Mouse (Mus musculus) adrenal gland, adult 18-20 months (tissue): Measurements from ENCODE around the gene Car12. TPM values are rescaled to one million over a fixed set of nuclear protein-coding genes. Genes with fewer than 3 reads are reported as not detected.
A peak's percentile ranks its signal among the peaks of the same experiment; 100 is the strongest.
"Not testable (repeated sequence)": the region's sequence is repeated elsewhere in the genome, so short reads cannot be mapped to it uniquely, and the experiment has no call there.

Experiments
- DNase-seq, 2 experiments: peaks; one replicate each; pipeline ENCODE4 v3.0.0; 2021 to 2022; ENCODE audit warnings: low spot score in 2 of 2
- total RNA-seq, 2 experiments: library from RNA; stranded (reverse); gene quantifications; 1 replicate in 1 of 2; 2 replicates in 1 of 2; pipeline ENCODE4 v1.2.3; 2021

Gene Car12
- total RNA-seq, 2 experiments from 2014 or later: 0.43 to 0.93 TPM

DNA sequence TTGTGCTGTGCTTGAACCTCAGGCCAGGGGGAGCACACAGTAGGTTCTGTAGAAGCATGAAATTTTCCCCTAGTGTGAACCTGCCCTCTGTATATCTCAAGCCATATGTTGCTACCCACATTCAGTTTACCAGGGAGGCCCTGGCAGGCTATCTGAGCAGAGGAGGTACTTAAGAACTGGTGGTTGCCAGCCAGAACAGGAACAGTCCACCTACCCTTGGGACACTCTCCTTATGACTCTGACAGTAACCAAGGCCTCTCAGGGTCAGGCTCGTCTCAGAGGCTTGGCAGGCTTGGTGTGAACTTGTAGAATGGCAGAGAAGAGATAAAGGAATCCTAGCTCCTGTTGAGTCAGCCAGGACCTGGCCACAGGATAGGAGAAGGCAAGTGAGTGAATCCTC lies 47.5 kb downstream of the Car12 start:
- no peak for DNase-seq

DNA sequence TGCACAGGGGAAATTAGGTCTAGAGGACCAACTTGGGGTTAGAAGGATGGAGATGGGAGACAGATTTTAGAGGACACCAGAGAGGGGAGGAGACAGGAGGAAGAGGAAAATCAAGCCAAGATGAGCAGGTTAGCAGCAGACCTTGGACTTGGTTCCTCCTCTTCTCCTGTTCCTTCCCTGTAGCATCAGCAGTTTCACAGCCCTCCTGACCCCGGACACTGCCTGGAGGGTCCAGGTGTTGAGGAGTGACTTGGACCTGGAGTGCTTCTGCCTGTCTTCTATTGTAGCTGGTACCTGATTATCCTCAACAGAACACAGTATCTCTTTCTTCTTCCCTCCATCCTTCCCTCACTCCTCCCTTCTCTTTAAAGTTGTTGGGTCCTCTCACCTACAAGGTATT lies 55.2 kb downstream of the Car12 start:
- no peak for DNase-seq

DNA sequence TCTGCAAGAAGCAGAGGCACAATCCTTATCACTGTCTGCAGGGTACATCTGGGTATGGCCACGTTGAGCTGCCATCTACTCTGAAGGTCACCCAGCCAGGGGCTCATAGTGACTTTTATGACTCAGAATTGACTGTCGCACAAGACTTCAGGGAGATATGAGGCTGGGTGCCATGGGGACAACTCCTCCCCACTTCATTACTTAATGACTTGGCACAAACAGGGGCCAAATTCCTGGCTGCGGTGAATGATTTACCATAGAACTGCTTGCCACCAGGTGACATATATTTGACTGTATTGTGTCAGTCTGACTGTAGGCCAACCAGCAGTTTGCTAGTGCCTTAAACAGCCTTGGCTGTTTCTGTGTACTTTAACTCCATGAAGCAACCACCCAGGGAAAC lies 55.8 kb downstream of the Car12 start:
- DNase-seq: peak in 1 of 2 experiments; percentile 11

- no peak for DNase-seq
These were observed 57.2 kb downstream of the Car12 start for GRCm38 (mm10) chr9:66770701-66771100.

GRCm38 (mm10) chr9:66784552-66784951 lies 71.1 kb downstream of the Car12 start:
- DNase-seq: not testable (repeated sequence)

GRCm38 (mm10) chr9:66787821-66788220 lies 74.3 kb downstream of the Car12 start:
- no peak for DNase-seq

- no peak for DNase-seq
These were observed 81.4 kb downstream of the Car12 start for GRCm38 (mm10) chr9:66794629-66795463.

DNA sequence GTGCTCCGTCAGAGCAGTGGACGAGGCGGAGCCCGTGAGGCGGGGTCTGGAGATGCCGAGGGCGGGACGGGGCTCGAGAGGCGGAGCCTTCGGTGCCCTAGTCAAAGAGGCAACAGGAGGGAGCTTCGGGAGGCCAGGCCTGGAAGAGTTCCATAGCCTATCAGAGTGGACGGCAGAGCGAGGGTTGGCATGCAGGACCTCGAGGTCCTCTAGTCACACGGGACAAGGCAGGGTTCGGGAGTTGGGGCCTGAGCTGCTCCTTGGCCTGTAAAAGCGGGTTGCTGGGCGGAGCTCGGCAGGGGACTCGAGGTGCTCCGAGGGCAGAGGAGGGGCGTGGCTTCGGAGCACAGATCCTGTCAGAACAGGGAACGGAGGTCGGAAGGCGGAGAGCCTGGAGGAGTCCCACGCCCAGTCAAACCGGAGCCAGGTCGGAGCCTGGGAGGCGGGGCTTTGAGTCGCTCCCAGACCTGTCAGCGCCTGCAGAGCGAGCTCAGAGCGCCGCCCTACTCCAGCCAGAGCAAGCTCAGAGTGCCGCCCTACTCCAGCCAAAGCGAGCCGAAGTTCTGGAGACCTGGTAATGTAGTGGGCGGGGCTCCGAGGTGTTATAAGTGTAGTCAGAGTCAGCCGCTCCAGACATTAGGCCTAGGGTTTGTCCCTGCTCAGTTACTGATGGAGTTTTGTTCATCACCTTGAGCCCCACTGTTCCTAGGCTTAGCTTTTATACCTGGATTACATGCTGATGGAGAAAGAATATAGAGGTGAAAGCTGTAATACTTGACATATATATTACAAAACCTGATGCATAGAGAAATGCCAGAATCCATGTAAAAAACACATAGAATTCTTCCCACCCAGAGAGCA lies 82.2 kb downstream of the Car12 start, which contains the start of gene Aph1b:
TSS of gene Aph1b (minus strand) at position 27 of the 861 bp plus-strand sequence.
- peak; percentile 89 to 92 for DNase-seq

DNA sequence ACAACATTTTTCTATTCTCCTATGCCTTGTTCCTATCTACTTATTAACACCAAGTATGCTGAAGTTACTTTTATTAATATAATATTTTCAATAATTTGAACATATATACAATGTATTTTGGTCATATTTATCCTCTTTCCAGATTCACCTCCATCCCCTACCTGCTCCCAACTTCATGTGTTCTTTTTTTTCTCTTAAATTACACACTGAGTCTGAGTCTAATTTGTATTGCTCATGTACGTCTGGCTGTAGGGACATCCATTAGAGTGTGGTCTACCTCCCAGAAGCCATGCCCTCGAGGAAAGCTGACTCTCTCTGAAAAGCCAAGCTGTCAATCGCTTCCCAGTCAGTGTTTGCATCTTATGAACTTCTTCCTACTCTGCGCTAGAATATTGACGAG lies 83.3 kb downstream of the Car12 start, which contains the start of gene Gm10647:
TSS of gene Gm10647 (plus strand) at position 301 of the 400 bp plus-strand sequence.
- DNase-seq: no peak

GRCm38 (mm10) chr9:66801947-66802346 lies 88.5 kb downstream of the Car12 start:
- DNase-seq: no peak

DNA sequence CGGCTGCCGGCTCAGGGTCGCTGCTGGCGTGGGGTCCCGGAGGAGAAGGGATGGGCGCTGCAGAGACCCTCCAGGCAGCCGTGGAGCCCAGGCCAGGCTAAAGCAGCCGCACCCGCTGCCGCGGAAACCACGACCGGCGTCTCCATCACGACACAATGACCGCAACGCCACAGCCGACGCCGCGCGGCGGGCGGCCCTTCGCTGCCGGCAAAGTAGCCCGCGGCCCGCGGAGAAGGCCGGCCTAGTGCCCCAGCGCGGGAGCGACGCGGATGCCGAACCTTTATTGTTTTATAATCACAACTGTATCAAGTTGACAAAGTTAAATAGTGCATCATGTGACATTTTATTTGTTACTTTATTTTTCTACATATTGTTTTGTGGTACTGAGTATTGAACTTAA lies 92.5 kb downstream of the Car12 start:
- not testable (repeated sequence) for DNase-seq

- DNase-seq: no peak
These were observed 99.9 kb downstream of the Car12 start for GRCm38 (mm10) chr9:66813392-66813791.

Other genes with a start within 250 kb of the Car12 start
- gene Fbxl22, start 199.1 kb upstream of the Car12 start, total RNA-seq: under 1 TPM; 0.40 to 0.67 TPM
- 10 to 100 TPM; 33.0 to 41.0 TPM for gene Usp3, start 120.5 kb upstream of the Car12 start, total RNA-seq
- gene Aph1b, start 81.8 kb downstream of the Car12 start, total RNA-seq: 1 to 10 TPM; 8.0 to 9.6 TPM
- under 1 TPM; 0.22 to 0.23 TPM for gene Gm10647, start 83.4 kb downstream of the Car12 start, total RNA-seq
- 1 to 10 TPM; 2.7 to 6.6 TPM for gene Aph1c, start 121.0 kb downstream of the Car12 start, total RNA-seq
- 10 to 100 TPM; 16.8 to 23.8 TPM for gene Rab8b, start 206.0 kb downstream of the Car12 start, total RNA-seq
- 100 to 1,000 TPM; 290 to 293 TPM for gene Rps27l, start 232.4 kb downstream of the Car12 start, total RNA-seq